Mouse (Mus musculus) small intestine, adult 2 months (tissue): ENCODE measurements at regions not wholly inside any gene's neighbourhood (a gene's known extent, or its start where the extent isn't known, plus 50 kb on each side); places are given as distances from the start of the nearest gene placed in this dataset.

Experiments used
- CTCF ChIP-seq: fragments of 200-500 bp; IDR thresholded peaks from 2 replicates; pipeline ENCODE4 v1.5.1; 2012; ENCODE audit warnings: low read depth, mild to moderate bottlenecking, control low read depth, inconsistent platforms, low read length, moderate library complexity, mixed read lengths; ENCODE audit not compliant: insufficient replicate concordance, insufficient read length; ENCODE audit errors: extremely low read depth
- POLR2A ChIP-seq: fragments of 200-500 bp; IDR thresholded peaks from 2 replicates; pipeline ENCODE4 v1.6.1; 2012; ENCODE audit warnings: low read depth, mild to moderate bottlenecking, control low read depth, inconsistent platforms, low read length, moderate library complexity

GRCm38 (mm10) chr15:97571885-97572284 lies 133.7 kb downstream of the Rpap3 start:
- TF ChIP-seq POLR2A = no peak
- no peak for TF ChIP-seq CTCF
